Mouse (Mus musculus) heart, postnatal 0 days (tissue): ENCODE data around the gene C1qtnf4.

Experiments
- CTCF ChIP-seq: IDR thresholded peaks from 2 replicates; pipeline ENCODE4 v1.5.1; 2016; ENCODE audit warnings: antibody characterized with exemption, control low read depth, low read depth
- EP300 ChIP-seq: IDR thresholded peaks from 2 replicates; pipeline ENCODE4 v1.6.1; 2016; ENCODE audit warnings: antibody characterized with exemption, low read depth

- no peak for TF ChIP-seq CTCF
- TF ChIP-seq EP300 = no peak
These were observed 6.2 kb upstream of the C1qtnf4 start for GRCm38 (mm10) chr2:90879419-90879818.
